Mouse (Mus musculus) ES-Bruce4 (cell line): ENCODE measurements around the gene Pinlyp.

Experiments
- CTCF ChIP-seq: IDR thresholded peaks from one replicate; pipeline ENCODE4 v1.8.1; 2011; ENCODE audit warnings: low read depth, low read length
- EP300 ChIP-seq: IDR thresholded peaks from 2 replicates; pipeline ENCODE4 v1.6.1; 2011; ENCODE audit warnings: low read depth, low read length; ENCODE audit not compliant: insufficient read depth
- POLR2A ChIP-seq: IDR thresholded peaks from one replicate; pipeline ENCODE4 v1.8.1; 2011; ENCODE audit warnings: low read length; ENCODE audit not compliant: insufficient read depth

DNA sequence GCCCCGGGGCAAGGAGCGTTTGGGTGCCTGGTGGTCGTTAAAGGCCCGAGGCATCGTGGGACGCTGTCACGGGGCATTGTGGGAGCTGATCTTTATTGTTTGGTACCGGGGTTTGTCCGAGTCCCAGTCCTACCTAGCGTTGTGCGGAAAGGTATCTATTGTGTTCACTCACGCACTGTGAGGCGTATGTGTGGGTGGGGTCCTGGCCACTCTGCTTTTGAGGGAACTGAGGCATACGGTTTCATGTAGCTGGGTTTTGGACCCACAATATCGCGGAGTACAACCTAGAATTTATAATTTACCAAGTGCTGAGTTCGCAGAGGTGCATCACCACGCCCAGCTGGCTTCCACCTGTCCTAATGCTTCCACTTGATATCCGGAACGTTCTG lies 38.2 kb downstream of the Pinlyp start:
- no peak for TF ChIP-seq POLR2A
- TF ChIP-seq CTCF, result no peak
- no peak for TF ChIP-seq EP300
